Mouse (Mus musculus) kidney, embryonic 14.5 days (tissue): ENCODE data around the gene Spcs3. TPM values are rescaled to one million over a fixed set of nuclear protein-coding genes. Genes with fewer than 3 reads are reported as not detected.

Source experiments
- ATAC-seq: fragments of 200-750 bp; cut with Nextera tagmentation; 2 replicates; pipeline ENCODE4 v1.8.0; 2017; ENCODE audit warnings: moderate number of reproducible peaks, mild to moderate bottlenecking, moderate TSS enrichment, moderate library complexity; ENCODE audit not compliant: low FRiP score, low TSS enrichment
- H3K27ac ChIP-seq: fragments of 300-500 bp; sonication (generic); 2 replicates; pipeline ENCODE4 v1.5.1; 2014; ENCODE audit warnings: low read depth, mild to moderate bottlenecking, low read length, moderate library complexity, mixed read lengths
- H3K27me3 ChIP-seq: fragments of 300-500 bp; sonication (generic); 2 replicates; pipeline ENCODE4 v1.6.1; 2014; ENCODE audit warnings: mild to moderate bottlenecking, low read length; ENCODE audit not compliant: control insufficient read depth, insufficient read depth
- H3K36me3 ChIP-seq: fragments of 300-500 bp; sonication (generic); 2 replicates; pipeline ENCODE4 v1.6.1; 2014; ENCODE audit warnings: low read length, mixed read lengths; ENCODE audit not compliant: control insufficient read depth, insufficient read depth
- H3K4me1 ChIP-seq: fragments of 300-500 bp; sonication (generic); 2 replicates; pipeline ENCODE4 v1.6.1; 2014; ENCODE audit warnings: low read length, mixed read lengths; ENCODE audit not compliant: control insufficient read depth, insufficient read depth
- H3K4me2 ChIP-seq: fragments of 300-500 bp; sonication (generic); replicated peaks from 2 replicates; pipeline ENCODE4 v1.6.1; 2014; ENCODE audit warnings: low read depth, mild to moderate bottlenecking, low read length
- H3K4me3 ChIP-seq: fragments of 300-500 bp; sonication (generic); 2 replicates; pipeline ENCODE4 v1.5.1; 2014; ENCODE audit warnings: mild to moderate bottlenecking, low read length
- H3K9ac ChIP-seq: fragments of 300-500 bp; sonication (generic); 2 replicates; pipeline ENCODE4 v1.6.1; 2014; ENCODE audit warnings: low read depth, mild to moderate bottlenecking, low read length, moderate library complexity
- H3K9me3 ChIP-seq: fragments of 300-500 bp; sonication (generic); 2 replicates; pipeline ENCODE4 v1.6.1; 2016; ENCODE audit warnings: low read length; ENCODE audit not compliant: control insufficient read depth
- WGBS: fragments of 180-500 bp; shearing (Covaris S2); extraction: QIAGEN DNeasy Blood & Tissue Kit; methylation state at CpG from one replicate; pipeline ENCODE4 v1.1.7; 2014; 5-methylcytosine and 5-hydroxymethylcytosine counted together
- polyA plus RNA-seq: library from polyadenylated mRNA; unstranded; fragments of >200 nt; fragmentation: Nextera tagmentation; extraction: Ambion mirVana; gene quantifications from 2 replicates; pipeline ENCODE4 v1.2.1, GENCODE M21; 2014

The Spcs3 gene
- polyA plus RNA-seq, 1 experiment from 2014 or later, result 99.4 TPM

- Histone ChIP-seq H3K4me2 (no peak overlapping the region), H3K27me3 (no peaks in the 10 kb centered on the region), H3K36me3 (no peaks in the 10 kb centered on the region), H3K4me1 (0 out of 2 replicates have a peak, but pooled peaks cover 6% of the 10 kb centered on the region), H3K4me3 (no peak overlapping the region), H3K9me3 (no peaks in the 10 kb centered on the region), H3K9ac (no peak overlapping the region), H3K27ac (no peak overlapping the region)
- ATAC-seq, result no peak
- 16% methylated on average over 6 of the region's 6 CpGs for WGBS
Measured at GRCm38 (mm10) chr8:54493110-54493509, 36.7 kb downstream of the Spcs3 start.

GRCm38 (mm10) chr8:54491934-54492333, 37.9 kb downstream of the Spcs3 start:
- 70% methylated on average over 4 of the region's 4 CpGs for WGBS
- no peak for ATAC-seq
- no peak overlapping the region for H3K9ac ChIP-seq
- H3K4me1 ChIP-seq, result 0 out of 2 replicates have a peak, but pooled peaks cover 6% of the 10 kb centered on the region
- H3K36me3 ChIP-seq, result no peaks in the 10 kb centered on the region
- no peak overlapping the region for H3K4me2 ChIP-seq
- no peak overlapping the region for H3K4me3 ChIP-seq
- no peak overlapping the region for H3K27ac ChIP-seq
- no peaks in the 10 kb centered on the region for H3K9me3 ChIP-seq
- H3K27me3 ChIP-seq, result no peaks in the 10 kb centered on the region

DNA sequence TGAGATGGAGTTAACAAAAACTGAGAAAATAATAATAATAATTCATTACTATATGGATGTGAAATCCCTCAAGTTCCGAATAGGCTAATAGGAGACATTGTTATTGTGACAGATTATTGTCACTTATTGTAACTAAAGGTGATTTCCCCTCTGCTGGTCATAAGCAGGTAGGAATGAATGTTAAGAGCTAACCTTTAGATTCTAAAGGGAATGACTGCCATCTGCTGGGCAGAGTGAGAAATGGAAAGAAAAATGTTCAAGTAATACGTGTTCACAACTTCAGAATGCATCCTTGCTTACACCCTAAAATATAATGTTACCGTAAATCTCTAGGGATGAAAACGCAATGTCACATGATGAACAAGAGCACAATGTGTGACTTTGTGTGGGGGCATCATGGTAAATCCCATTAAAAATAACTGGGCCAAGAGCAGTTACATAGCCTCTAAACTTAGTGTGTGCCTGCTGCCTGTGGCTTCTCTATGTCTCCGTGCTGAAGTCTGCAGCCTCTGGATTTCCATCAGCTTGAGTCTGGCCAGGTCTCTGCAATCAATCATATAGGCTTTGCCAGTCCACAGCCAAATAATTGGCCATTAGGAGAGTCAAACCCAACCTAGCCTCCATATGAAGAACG, 38.6 kb downstream of the Spcs3 start:
- Histone ChIP-seq H3K4me3 (no peak overlapping the region), H3K27ac (no peak overlapping the region), H3K4me2 (no peak overlapping the region), H3K9ac (no peak overlapping the region), H3K36me3 (no peaks in the 10 kb centered on the region), H3K27me3 (no peaks in the 10 kb centered on the region), H3K4me1 (0 out of 2 replicates have a peak, but pooled peaks cover 6% of the 10 kb centered on the region), H3K9me3 (no peaks in the 10 kb centered on the region)
- WGBS, result 20% methylated on average over 6 of the region's 6 CpGs
- ATAC-seq, result peak; percentile 7; the same call in 1 of the 2 replicates

DNA sequence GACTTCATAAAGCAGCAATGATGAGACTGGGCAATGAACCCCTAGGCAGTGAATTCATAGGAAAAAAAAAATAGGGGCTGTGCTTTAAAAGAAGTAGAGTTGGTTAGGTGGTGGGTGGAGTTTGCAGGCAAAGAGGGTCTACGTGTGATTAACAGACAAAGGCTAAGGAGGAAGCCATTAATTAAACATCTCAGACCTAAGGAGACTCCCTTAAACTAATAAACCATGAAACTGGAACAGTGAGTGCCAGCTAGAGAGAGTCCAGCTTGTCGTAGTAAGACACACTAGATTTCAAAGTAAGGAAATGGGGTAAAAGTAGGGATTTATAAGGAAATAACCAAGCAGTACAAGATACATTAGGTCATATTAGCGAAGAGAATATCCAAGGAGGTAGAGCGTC, 41.4 kb downstream of the Spcs3 start:
- Histone ChIP-seq H3K27me3 (no peaks in the 10 kb centered on the region), H3K4me2 (no peak overlapping the region), H3K4me1 (0 out of 2 replicates have a peak, but pooled peaks cover 6% of the 10 kb centered on the region), H3K36me3 (no peaks in the 10 kb centered on the region), H3K9me3 (no peaks in the 10 kb centered on the region), H3K27ac (no peak overlapping the region), H3K9ac (no peak overlapping the region), H3K4me3 (no peak overlapping the region)
- peak; percentile 44; the same call in 1 of the 2 replicates for ATAC-seq
- 56% methylated on average over 4 of the region's 4 CpGs for WGBS

DNA sequence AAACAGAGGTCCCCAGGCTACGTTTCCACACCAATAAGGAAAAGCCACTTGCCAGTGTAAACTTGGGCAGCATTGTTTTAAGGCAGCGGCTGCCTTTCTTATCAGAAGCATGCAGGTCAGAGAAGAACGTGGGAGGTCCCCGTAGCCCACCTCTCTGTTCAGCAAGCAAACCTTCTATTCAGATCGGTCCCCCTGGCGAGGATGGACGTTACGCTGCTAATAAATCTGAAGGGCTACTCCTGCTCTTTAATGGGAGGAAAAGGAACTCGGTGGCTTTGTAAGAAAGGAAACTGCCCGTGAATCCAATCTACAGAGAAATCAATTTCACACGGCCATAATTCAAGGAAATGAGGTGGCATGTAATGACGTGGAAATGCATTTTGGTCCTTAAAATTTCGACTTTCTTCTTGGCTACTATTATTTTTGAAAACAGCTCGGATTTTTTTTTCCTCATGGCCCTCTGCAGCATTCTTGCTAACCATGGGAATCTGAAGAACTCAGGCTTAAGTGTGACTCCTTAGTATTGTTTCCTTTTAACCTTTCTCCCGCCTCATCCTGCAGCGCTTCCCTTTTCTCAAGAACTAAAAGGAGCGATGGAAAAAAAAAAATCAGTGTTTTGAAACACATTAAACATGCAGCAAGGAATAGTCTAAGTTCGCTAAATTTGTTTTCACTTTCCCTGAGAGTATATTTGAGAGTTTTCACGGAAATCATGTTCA, 43.1 kb downstream of the Spcs3 start:
- H3K4me2 ChIP-seq, result peak overlapping the region; percentile 28
- no peak overlapping the region for H3K27ac ChIP-seq
- 14% methylated on average over 19 of the region's 19 CpGs for WGBS
- H3K4me1 ChIP-seq, result 0 out of 2 replicates have a peak, but pooled peaks cover 6% of the 10 kb centered on the region
- peak overlapping the region; percentile 25; the same call in 1 of the 2 replicates for H3K9ac ChIP-seq
- no peaks in the 10 kb centered on the region for H3K36me3 ChIP-seq
- no peaks in the 10 kb centered on the region for H3K9me3 ChIP-seq
- peak overlapping the region; percentile 21 for H3K4me3 ChIP-seq
- ATAC-seq, result no peak
- no peaks in the 10 kb centered on the region for H3K27me3 ChIP-seq

Other genes with a start within 250 kb of the Spcs3 start
- gene Asb5, start 418 bp downstream of the Spcs3 start, polyA plus RNA-seq, result 7.0 and 9.7 TPM in 2 replicates
- gene Spata4, start 70.8 kb upstream of the Spcs3 start, polyA plus RNA-seq, result not detected in 2 replicates